Mouse (Mus musculus): Measurements from ENCODE around the gene Fry.

DNA sequence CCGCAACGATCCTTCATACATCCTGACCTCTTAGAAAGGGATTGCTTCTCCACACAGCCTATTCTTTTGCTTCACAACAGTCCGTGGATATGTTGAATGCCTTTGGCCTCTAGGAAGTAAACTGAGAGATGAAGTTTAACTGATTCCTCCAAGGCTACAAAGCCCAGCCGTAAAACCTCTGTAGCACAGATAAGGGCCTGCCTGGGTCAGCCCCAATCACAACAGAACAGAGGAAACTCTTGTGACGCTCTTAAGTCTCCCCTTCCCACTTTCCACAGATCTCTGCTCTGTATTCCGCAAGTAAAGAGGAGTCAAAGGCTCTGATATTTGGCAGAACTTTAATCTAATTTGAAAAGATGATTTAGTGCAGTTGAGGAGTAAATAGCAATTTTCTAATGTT is 251.8 kb downstream of the Fry start:
- no peak for TF ChIP-seq POLR2A (IDR thresholded peaks at IDR 0.05; ENCODE audit: insufficient read depth, low read depth, low read length)
- TF ChIP-seq CTCF (IDR thresholded peaks at IDR 0.05), result no peak
